Mouse (Mus musculus): ENCODE results near the gene Unc13b.

Unc13b gene

DNA sequence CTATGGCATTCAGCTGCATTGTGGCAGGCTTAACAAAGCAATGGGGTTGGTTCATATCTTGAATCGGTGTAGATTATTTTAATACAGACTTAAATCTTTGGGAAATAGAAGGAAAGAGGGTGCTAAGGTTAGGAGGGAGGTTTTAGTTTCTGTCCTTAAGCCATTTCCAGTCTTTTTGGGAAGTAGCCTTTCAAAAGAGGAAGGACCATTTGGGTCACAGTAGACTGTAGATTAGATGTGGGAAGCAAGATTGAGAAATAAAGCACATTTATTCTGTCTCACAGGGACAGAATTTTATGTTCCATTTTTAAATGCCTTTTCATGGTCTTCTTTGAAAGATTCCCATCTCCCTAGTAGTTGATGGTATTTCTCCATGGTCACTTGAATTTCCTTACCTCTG is 159.2 kb downstream of the Unc13b start:
- DNase-seq (ENCODE audit: low spot score in 2 of 2): no peak

DNA sequence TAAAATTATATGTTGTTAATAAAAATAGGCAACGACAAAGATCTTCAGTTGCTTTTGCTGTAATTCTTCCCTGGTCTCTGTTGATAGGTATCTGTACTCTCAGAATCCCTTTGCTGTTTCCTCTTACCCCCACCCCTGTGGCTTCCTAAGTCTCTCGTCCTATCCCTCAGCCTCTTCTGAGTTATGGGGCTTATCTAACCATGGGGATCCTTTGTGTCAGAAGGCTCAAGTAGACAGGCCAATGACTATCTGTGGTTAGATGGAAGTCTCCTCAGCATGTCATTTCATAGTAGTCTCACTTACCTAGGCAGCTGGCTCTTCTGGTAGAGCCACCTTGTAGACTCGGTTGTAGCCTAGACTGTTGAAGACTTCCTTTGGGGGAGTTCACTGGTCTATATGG is 173.1 kb downstream of the Unc13b start:
- DNase-seq (ENCODE audit: low spot score in 2 of 2): no peak

DNA sequence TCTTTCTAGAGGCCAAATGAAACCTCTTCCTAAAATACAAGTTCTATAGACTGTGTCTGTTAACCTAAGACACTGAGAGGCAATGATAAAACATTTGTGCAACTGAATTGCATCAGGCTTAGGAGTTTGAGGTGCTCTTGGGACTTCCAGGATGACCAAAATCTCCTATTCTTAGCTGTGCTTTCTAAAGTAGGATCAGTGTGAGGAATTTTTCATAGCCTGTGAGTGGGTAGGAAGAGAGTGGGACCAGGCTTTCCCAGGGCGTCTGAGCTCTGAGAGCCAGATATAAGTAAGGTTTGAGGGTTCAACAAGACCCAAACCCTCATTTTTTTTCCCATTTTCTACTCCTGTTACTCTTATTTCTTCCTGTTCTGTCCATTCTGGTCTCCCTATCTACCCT is 174.2 kb downstream of the Unc13b start:
- DNase-seq (ENCODE audit: low spot score in 2 of 2): no peak

DNA sequence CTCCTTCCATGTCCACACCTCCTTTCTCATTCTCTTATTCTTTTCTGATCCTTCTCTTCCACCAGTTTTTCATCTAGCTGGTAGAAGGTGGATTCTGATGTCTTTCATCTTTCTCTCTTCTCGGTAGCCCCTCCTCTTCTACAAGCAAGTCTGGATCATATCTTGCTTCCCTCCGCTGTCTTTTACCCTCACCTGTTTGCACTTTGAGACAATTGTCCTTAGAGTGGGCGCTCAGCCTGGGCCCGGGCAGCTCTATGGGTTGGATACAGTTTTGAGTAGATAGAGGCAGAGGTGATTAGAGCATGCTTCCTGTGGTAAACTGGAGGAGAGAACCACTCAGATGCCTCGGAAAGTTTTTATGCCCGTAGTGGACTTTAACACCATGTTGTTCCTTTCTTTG is 174.7 kb downstream of the Unc13b start:
- no peak for DNase-seq (ENCODE audit: low spot score in 2 of 2)

DNA sequence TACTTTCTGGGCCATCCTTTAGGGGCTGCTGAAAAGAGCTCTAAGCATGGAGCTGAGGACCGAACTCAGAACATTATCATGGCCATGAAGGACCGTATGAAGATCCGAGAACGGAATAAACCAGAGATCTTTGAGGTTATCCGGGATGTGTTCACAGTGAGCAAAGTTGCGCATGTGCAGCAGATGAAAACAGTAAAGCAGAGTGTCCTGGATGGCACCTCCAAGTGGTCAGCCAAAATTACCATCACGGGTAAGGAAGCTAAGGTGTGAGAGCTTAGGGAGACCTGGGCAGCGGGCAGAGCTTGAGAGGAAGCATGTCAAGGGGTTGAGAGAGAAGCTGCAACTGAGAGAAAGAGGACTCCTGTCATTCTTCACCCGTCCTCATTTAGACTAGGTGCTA is 178.1 kb downstream of the Unc13b start:
- DNase-seq (ENCODE audit: low spot score in 2 of 2): no peak

DNA sequence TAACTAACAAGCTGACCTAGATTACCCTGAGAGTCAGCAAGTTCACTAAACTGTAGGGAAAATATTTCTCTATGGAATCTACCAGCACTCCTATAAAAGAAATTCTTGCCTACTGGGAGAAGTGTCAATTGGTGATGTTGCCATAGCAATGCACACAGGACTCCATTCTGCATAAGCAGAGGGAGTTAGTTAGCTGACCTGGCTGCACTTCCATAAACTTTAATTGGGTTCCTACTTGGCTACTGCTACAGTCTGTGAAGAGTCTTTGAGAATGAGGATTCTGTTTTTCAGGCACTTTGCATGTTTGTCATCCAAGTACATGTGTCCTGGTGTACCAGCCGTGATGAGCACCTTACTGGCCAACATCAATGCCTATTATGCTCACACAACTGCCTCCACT is 182.0 kb downstream of the Unc13b start:
- no peak for DNase-seq (ENCODE audit: low spot score in 2 of 2)

DNA sequence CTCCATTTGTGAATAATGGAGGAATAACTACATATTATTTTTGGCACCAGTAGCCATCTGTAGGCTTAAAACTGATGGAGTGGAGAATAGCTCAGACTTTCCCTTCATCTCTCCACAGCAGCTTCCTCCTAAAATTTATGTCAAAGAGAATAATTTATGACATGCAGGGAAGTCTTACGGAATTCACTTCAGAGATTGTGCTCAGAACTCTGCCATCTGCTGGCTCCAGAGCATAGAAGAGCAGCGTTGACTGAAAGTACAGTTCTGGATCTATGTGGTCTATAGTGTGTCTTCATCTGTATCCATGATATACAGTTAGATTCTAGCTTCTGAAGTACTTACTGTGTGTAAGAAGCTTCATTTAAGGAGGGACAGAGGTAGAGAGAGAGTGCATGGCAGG is 185.3 kb downstream of the Unc13b start:
- no peak for DNase-seq (ENCODE audit: low spot score in 2 of 2)

DNA sequence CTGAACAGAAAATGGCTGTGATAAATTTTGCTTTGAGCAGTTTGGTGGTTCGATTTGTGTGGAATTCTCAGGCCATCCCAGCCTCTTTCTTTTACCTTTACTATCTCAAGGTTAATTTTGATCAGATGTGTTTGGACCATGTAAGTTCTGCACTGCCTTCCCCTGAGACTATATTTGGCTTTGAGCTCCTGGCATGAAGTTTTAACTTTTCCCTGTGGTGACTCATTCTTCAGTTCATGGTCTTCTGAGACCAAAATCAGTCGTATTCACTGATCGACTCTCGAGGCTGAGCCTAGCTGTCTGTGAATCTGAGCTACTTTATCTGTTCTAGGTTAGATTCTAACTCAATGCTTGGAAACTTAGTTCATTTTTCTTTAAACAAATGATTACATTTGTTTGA is 187.0 kb downstream of the Unc13b start:
- DNase-seq (ENCODE audit: low spot score in 2 of 2): no peak

DNA sequence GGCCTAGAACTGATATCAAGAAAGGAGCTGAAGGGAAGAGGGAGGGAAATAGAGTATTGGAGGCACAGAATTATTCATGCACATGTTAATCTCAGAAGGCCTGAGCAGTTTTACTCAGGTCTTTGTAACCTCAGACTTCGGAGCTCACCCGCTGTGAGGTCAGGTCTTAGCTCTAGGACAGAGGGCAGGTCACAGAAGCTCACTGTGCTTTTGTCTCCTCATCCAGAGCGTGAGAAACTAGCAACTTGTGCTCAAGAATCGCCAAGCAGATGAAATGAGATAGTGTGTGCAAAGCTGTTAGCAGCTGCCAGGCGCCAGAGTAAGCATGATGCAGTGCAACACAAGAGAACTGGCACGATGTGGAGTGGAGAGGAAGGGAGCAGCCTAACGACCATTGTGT is 189.3 kb downstream of the Unc13b start:
- DNase-seq (ENCODE audit: low spot score in 2 of 2): no peak

DNA sequence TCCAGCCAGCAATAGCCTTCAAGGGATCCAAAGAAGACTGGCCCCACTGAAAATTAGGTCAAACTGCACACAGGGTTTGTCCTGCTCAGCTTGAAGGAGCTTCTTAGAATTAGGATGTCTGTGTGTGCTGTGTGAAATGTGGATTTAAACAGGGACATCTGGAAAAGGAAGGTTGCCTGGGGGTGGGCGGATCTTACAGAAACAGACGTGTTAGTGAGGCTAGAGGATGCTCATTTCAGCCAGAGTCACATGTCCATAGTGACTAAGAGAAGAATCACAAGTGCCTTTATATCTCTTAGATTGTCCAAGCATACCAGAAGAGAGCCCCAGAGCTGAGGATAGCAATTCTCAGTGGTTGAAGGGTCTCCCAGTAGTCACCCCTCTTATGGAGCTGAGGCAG is 190.2 kb downstream of the Unc13b start:
- DNase-seq (ENCODE audit: low spot score in 2 of 2): no peak

DNA sequence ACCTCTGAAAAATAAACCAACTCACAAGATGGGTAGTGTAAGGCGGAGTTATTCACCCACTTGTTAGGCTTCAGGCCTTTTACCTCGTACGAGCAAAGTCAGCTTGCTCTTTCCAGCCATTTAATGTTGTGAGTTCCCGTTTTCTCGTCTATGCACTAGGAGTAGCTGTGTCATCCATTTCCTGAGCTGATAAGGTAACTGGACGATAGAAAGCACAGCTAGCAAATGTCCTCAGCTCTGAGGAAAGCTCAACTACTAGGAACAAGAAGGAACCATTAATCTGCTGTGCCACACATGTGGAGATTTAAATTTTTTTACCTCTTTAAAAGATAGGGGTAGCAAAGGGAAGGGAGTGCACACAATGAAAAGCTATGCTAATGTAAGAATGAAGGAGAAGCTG is 192.5 kb downstream of the Unc13b start:
- no peak for DNase-seq (ENCODE audit: low spot score in 2 of 2)

DNA sequence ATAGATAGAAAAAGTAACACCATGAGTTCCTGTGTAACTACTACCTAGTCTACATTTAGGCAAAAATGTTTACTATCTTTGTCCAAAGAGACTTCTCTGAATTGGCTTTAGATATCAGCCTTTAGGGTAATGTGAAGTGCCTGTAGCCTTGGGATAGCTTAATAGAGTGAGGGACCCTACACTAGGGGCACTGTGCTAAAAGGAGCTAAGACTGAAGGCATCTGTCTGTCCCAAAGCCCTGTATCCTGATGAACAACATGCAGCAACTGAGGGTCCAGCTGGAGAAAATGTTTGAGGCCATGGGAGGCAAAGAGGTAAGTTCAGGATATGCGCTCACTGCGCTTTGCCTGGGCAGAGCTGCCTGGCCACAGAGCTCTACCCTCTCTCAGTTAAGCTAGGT is 198.3 kb downstream of the Unc13b start:
- DNase-seq (ENCODE audit: low spot score in 2 of 2): no peak

DNA sequence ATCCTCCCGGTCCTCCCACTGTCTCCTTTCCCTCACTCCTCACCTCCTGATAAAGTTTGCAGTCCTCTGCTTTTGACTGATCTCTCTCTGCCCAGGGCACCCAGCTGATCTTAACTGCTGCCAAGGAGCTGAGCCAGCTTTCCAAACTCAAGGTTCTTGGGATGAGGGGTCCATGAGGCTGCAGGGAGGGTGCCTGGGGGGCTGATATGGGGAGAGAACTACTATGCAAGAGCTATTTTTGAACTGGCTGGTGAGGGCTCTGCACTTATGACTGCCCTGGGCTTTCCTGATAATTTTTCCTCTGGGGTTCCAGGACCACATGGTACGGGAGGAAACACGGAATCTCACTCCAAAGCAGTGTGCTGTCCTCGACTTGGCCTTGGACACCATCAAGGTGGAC is 199.8 kb downstream of the Unc13b start:
- no peak for DNase-seq (ENCODE audit: low spot score in 2 of 2)

DNA sequence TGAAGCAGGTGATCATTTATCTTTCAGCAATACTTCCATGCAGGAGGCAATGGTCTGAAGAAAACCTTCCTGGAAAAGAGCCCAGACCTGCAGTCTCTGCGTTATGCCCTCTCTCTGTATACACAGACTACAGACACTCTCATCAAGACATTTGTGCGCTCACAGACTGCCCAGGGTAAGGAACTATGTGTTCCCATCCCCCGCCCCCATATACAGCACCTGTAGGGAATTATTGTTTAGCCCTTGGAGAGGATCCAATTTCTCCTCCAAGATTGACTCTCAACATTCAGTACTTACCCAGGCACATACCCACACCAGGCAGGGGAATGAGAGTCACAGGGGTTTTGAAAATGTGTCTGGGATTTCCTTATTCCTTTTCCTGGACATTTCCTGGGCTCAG is 200.7 kb downstream of the Unc13b start:
- DNase-seq (ENCODE audit: low spot score in 2 of 2): no peak

DNA sequence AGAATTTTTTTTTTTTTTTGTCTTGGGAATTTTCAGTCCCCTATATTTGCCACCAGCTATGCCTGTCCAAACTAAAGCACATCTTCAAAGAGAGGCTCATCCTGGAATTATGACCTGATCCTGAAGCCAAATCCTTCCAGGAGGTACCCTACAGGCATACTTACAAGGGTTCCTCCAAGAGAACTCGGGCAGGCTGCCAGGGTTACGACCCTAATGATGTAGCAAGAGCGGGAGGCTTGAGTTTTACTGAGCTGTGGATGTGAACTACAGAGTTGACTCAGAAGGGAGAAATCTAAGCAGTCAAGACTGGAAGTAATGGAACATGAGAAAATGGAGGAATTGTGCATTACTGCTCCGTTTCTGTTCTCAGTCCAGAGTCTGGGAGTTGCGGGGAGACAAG is 201.3 kb downstream of the Unc13b start:
- DNase-seq (ENCODE audit: low spot score in 2 of 2): no peak

DNA sequence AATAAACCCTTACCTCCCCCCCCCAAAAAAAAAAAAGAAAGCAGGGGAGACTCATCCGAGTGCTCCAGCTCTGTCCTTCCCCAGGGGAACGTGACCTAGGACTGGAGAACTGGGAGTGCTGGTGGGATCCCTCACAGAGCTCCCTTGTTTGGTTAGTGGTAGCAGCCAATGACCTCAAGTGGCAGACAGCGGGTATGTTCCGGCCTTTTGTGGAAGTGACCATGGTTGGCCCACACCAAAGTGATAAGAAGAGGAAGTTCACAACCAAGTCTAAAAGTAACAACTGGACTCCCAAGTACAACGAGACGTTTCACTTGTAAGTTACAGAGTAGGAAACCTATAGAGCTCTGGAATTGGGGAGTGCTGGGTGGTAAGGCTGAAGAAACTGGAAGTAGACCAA is 204.1 kb downstream of the Unc13b start:
- no peak for DNase-seq (ENCODE audit: low spot score in 2 of 2)

DNA sequence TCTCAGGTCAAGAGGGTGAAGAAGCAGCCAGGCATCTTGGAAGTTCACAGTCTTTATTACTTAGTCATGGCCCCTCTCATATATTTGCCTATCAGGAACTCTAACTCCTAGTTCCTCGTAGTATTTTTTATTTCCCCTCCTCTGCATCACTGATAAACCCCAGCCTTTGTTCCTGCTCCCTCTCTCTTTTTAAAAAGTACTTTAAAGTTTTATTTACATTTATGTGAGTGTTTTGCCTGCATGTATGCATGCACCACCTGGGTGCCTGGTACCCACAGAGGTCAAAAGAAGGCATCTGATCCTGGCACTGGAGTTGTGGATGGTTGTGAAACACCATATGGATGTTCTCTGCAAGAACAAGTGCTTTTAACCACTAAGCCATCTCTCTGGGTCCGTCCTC is 207.4 kb downstream of the Unc13b start:
- DNase-seq (ENCODE audit: low spot score in 2 of 2): no peak

DNA sequence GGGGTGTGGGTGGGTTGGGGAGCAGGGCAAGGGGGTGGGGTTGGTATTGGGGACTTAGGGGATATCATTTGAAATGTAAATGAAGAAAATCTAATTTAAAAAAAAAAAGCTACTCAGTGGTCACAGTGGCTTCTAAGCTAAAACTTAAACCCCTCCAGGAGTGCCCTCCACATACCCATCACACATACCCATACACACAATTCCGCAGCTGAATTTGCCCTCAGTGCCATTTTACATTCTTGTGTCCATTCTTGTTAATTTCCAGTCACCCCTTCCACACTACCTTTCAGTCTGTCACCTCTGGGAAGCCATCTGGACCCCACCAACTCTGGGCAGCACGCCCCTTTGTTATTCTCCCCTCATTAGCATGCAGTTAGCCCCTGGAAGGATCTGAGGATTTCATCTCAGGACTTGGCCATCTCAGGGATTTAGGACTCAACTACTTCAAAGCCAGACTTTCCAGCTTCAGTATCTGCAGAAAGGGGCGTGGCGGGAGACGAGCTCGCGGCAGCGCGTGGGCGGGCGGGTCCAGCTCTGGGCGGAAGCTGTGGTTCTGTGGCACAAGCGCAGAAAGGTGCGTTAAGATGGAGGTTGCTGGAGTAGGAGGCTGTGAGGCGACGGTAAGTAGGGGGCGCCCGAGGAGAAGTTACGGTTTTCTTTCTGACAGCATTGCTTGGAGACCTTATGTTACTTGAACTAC is 208.0 kb downstream of the Unc13b start, which contains the start of gene Atp8b5:
Gene Atp8b5, plus strand, starts transcription at position 537 of the 700 bp plus-strand sequence.
- peak; percentile 22 to 25 for DNase-seq (ENCODE audit: low spot score in 2 of 2)

DNA sequence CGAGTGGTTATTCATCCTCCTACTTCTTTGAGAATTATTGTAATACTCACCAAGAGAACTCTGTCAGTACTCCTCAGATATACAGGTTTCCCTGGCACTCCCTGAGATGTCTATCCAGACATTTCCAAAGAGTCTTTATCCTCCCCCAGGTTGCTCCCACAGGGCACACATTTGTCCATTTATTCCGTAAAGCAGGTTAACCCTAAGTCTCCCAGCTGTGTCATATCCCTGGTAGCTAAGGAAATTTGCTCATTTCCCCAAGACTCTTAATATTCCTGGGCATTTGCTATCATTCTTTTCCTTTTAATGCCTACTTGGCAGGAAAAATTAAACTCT is 208.5 kb downstream of the Unc13b start:
- DNase-seq (ENCODE audit: low spot score in 2 of 2): no peak

DNA sequence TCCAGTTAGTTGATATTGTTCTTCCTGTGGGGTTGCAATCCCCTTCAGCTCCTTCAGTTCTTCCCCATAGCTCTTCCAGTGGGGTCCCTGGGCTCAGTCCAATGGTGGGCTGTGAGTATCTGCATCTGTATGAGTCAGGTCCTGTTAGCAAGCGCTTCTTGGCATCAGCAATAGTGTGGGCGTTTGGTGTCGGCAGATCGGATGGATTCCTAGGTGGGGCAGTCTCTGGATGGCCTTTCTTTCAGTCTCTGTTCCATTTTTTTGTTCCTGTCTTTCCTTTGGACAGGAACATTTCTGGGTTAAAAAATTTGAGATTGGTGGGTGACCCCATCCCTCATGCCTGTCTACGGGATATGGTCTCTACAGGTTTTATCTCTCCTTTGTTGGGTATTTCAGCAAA is 226.7 kb downstream of the Unc13b start:
- no peak for DNase-seq (ENCODE audit: low spot score in 2 of 2)

DNA sequence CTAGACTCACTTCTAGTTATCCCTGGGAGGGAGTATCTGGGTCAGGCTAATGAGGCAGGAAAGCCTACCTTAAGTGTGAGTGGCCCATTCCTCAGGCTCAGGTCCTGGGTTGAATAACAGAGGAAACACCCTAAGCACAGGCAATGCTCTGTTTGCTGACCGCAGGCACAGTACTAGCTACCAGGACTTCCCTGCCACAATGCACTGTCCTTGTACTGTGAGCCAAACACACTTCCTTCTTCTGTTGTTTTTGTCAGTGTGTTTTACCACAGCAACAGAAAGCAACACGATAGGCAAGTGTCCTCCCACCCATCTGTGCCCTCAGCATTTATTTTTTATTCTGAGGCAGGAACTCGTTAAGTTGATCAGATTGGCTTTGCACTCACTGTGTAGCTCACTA is 228.6 kb downstream of the Unc13b start:
- DNase-seq (ENCODE audit: low spot score in 2 of 2): no peak

DNA sequence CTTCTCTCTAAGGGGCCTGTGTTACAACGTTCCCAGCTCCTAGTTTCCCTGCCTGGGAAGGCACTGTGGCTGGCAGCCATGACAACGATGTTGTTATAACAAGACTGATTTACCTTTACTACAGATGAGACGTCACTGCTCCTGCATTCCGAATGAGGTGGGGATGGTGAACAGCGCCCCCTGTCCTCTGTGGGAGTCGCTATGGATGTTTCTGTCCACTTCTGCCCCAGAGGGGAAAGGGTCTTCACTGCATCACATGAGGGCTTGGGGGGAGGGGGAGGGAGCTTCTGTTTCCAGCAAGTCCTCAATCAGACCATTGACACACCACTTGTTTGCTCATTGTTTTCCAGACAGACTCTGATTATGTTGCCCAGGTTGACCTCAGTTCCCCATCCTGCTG is 235.2 kb downstream of the Unc13b start:
- DNase-seq (ENCODE audit: low spot score in 2 of 2): no peak

DNA sequence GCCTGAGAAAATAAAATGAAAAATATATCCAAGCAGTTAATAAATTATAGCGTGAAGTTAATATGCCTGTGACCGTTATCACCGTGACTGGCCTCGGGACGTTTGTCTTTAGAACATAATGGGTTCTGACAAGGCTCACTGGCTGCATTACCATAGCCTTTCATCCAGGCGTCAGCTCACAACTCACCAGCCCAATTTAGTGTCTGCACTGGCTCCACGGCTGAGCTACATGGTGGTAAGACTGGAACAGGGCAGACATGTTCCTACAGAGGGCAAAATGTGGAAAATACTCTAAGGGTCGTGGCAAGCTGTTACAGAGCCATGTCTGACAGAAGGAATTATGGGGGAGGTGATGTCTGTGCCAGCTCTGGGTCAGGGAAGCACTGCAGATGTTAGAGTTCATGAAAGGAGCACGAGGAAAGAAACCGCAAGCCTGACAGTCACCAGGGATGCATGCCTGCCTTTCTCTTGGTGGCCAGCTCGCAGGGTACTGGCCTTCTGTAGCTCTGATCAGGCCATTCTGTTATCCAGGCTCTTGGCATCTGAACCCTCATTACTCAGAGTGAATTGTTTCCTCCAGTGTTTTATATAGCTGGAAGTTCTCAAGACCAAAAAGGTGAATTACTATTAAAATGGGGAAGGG is 251.1 kb downstream of the Unc13b start:
- no peak for DNase-seq (ENCODE audit: low spot score in 2 of 2)

Data from spleen, postnatal 14 days (tissue).